Mouse (Mus musculus) midbrain, postnatal 0 days (tissue): ENCODE measurements around the gene Bid. TPM values are rescaled to one million over a fixed set of nuclear protein-coding genes. Genes with fewer than 3 reads are reported as not detected.

Source experiments
- ATAC-seq: fragments of 200-750 bp; cut with Nextera tagmentation; 2 replicates; pipeline ENCODE4 v1.8.0; 2017; ENCODE audit warnings: moderate number of reproducible peaks, mild to moderate bottlenecking, moderate TSS enrichment, moderate library complexity; ENCODE audit not compliant: low FRiP score
- DNase-seq: peaks from one replicate; pipeline ENCODE4 v3.0.0-alpha.2; 2015; ENCODE audit warnings: low spot score
- H3K27ac ChIP-seq: fragments of 300-500 bp; sonication (generic); 2 replicates; pipeline ENCODE4 v1.5.1; 2014; ENCODE audit warnings: low read depth, mild to moderate bottlenecking, low read length, mixed read lengths
- H3K27me3 ChIP-seq: fragments of 300-500 bp; sonication (generic); 2 replicates; pipeline ENCODE4 v1.6.1; 2014; ENCODE audit warnings: low read length, control low read depth, mixed read lengths; ENCODE audit not compliant: insufficient read depth
- H3K36me3 ChIP-seq: fragments of 300-500 bp; sonication (generic); 2 replicates; pipeline ENCODE4 v1.6.1; 2014; ENCODE audit warnings: low read length, control low read depth, mixed read lengths; ENCODE audit not compliant: insufficient read depth
- H3K4me1 ChIP-seq: fragments of 300-500 bp; sonication (generic); 2 replicates; pipeline ENCODE4 v1.6.1; 2014; ENCODE audit warnings: mild to moderate bottlenecking, control low read depth, antibody characterized with exemption, low read length, mixed read lengths; ENCODE audit not compliant: insufficient read depth
- H3K4me2 ChIP-seq: fragments of 300-500 bp; sonication (generic); 2 replicates; pipeline ENCODE4 v1.6.1; 2014; ENCODE audit warnings: low read depth, mild to moderate bottlenecking, low read length, mixed read lengths; ENCODE audit not compliant: poor library complexity, severe bottlenecking
- H3K4me3 ChIP-seq: fragments of 300-500 bp; sonication (generic); 2 replicates; pipeline ENCODE4 v1.5.1; 2014; ENCODE audit warnings: low read depth, mild to moderate bottlenecking, low read length, moderate library complexity
- H3K9ac ChIP-seq: fragments of 300-500 bp; sonication (generic); replicated peaks from 2 replicates; pipeline ENCODE4 v1.6.1; 2014; ENCODE audit warnings: mild to moderate bottlenecking, low read length, moderate library complexity, mixed read lengths; ENCODE audit not compliant: poor library complexity, severe bottlenecking
- H3K9me3 ChIP-seq: fragments of 300-500 bp; sonication (generic); 2 replicates; pipeline ENCODE4 v1.6.1; 2016; ENCODE audit warnings: low read length, control low read depth
- CTCF ChIP-seq: IDR thresholded peaks from 2 replicates; pipeline ENCODE4 v1.5.1; 2016; ENCODE audit warnings: antibody characterized with exemption, mild to moderate bottlenecking
- WGBS: fragments of 180-500 bp; shearing (Covaris S2); extraction: QIAGEN DNeasy Blood & Tissue Kit; methylation state at CpG from one replicate; pipeline ENCODE4 v1.1.7; 2014; 5-methylcytosine and 5-hydroxymethylcytosine counted together
- polyA plus RNA-seq: library from polyadenylated mRNA; unstranded; fragments of >200 nt; fragmentation: Nextera tagmentation; extraction: Ambion mirVana; gene quantifications from 2 replicates; pipeline ENCODE4 v1.2.1, GENCODE M21; 2015
- total RNA-seq: library from RNA; depleted of rRNA; stranded (reverse); fragments of >200 nt; gene quantifications from 2 replicates; pipeline ENCODE4 v1.2.3, GENCODE M21; 2014

The Bid gene
- total and polyA plus RNA-seq, 2 experiments from 2014 or later = 36.3 to 55.6 TPM

DNA sequence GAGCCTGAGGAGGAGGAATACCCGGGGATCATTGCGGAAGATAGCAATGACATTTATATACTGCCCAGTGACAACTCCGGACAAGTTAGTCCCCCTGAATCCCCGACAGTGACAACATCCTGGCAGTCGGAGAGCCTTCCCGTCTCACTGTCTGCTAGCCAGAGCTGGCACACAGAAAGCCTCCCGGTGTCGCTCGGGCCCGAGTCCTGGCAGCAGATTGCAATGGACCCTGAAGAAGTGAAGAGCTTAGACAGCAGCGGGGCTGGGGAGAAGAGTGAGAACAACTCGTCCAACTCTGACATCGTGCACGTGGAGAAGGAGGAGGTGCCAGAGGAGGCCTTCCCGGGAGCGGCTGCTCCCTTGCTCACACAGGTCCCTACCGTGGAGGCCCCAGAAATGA, 30.0 kb downstream of the Bid start:
- no peaks in the 10 kb centered on the region for H3K27me3 ChIP-seq
- no peak overlapping the region for H3K4me3 ChIP-seq
- 90% methylated on average over 17 of the region's 17 CpGs for WGBS
- H3K27ac ChIP-seq = no peak overlapping the region
- TF ChIP-seq CTCF = no peak
- DNase-seq (no peak), ATAC-seq (no peak)
- H3K9ac ChIP-seq = no peak overlapping the region
- no peak overlapping the region for H3K4me2 ChIP-seq
- no peaks in the 10 kb centered on the region for H3K9me3 ChIP-seq
- peaks cover 32% of the 10 kb centered on the region for H3K36me3 ChIP-seq
- H3K4me1 ChIP-seq = no peaks in the 10 kb centered on the region

GRCm38 (mm10) chr6:120884436-120884835, 32.2 kb downstream of the Bid start:
- no peak overlapping the region for H3K9ac ChIP-seq
- TF ChIP-seq CTCF = no peak
- H3K27ac ChIP-seq = no peak overlapping the region
- DNase-seq (no peak), ATAC-seq (no peak)
- no peaks in the 10 kb centered on the region for H3K27me3 ChIP-seq
- H3K4me1 ChIP-seq = no peaks in the 10 kb centered on the region
- H3K9me3 ChIP-seq = no peaks in the 10 kb centered on the region
- no peak overlapping the region for H3K4me3 ChIP-seq
- 54% methylated on average over 6 of the region's 6 CpGs for WGBS
- peaks cover 19% of the 10 kb centered on the region for H3K36me3 ChIP-seq
- H3K4me2 ChIP-seq = no peak overlapping the region

GRCm38 (mm10) chr6:120879046-120879445, 37.6 kb downstream of the Bid start:
- H3K9me3 ChIP-seq = no peaks in the 10 kb centered on the region
- DNase-seq (no peak), ATAC-seq (no peak)
- no peak overlapping the region for H3K4me2 ChIP-seq
- no peaks in the 10 kb centered on the region for H3K4me1 ChIP-seq
- H3K27me3 ChIP-seq = no peaks in the 10 kb centered on the region
- 91% methylated on average over 5 of the region's 5 CpGs for WGBS
- H3K36me3 ChIP-seq = peaks cover 6% of the 10 kb centered on the region; the same call in 1 of the 2 replicates
- no peak for TF ChIP-seq CTCF
- H3K9ac ChIP-seq = no peak overlapping the region
- no peak overlapping the region for H3K4me3 ChIP-seq
- H3K27ac ChIP-seq = no peak overlapping the region

- Histone ChIP-seq H3K27me3 (no peaks in the 10 kb centered on the region), H3K27ac (no peak overlapping the region), H3K36me3 (peaks cover 6% of the 10 kb centered on the region; the same call in 1 of the 2 replicates), H3K4me2 (no peak overlapping the region), H3K9ac (no peak overlapping the region), H3K9me3 (no peaks in the 10 kb centered on the region), H3K4me1 (no peaks in the 10 kb centered on the region), H3K4me3 (no peak overlapping the region)
- 62% methylated on average over 9 of the region's 9 CpGs for WGBS
- ATAC-seq = no peak
- no peak for TF ChIP-seq CTCF
- DNase-seq = no peak
Measured at GRCm38 (mm10) chr6:120873874-120874273, 42.8 kb downstream of the Bid start.

DNA sequence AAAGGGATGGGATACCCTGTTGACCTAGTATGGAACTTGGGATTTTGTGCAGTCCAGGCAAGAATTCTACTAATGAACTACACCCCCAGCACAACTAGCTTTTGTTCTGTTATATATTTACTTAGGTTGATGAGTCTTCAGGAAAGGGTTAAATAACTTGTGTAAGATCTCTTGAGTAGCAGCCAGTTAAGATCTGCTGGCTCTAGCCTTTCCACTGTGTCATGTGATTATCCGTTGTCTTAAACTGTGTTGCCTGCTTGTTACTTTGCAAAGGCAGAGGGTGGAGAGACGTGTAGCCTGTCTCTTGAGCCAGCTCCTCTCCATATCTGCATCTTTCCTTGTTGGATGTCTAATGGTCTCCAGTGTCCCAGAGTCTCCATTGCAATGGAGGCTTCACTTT, 45.4 kb downstream of the Bid start:
- TF ChIP-seq CTCF = no peak
- Histone ChIP-seq H3K9ac (no peak overlapping the region), H3K36me3 (no peaks in the 10 kb centered on the region), H3K9me3 (no peaks in the 10 kb centered on the region), H3K27ac (no peak overlapping the region), H3K27me3 (no peaks in the 10 kb centered on the region), H3K4me2 (no peak overlapping the region), H3K4me3 (no peak overlapping the region), H3K4me1 (no peaks in the 10 kb centered on the region)
- 88% methylated on average over 2 of the region's 2 CpGs for WGBS
- ATAC-seq (no peak), DNase-seq (no peak)

- H3K4me2 ChIP-seq = no peak overlapping the region
- WGBS = 87% methylated on average over 1 of the region's 1 CpGs
- DNase-seq (no peak), ATAC-seq (no peak)
- TF ChIP-seq CTCF = no peak
- no peak overlapping the region for H3K9ac ChIP-seq
- no peaks in the 10 kb centered on the region for H3K9me3 ChIP-seq
- H3K27ac ChIP-seq = no peak overlapping the region
- peaks cover 8% of the 10 kb centered on the region; the same call in 1 of the 2 replicates for H3K36me3 ChIP-seq
- no peaks in the 10 kb centered on the region for H3K4me1 ChIP-seq
- no peak overlapping the region for H3K4me3 ChIP-seq
- H3K27me3 ChIP-seq = no peaks in the 10 kb centered on the region
Measured at GRCm38 (mm10) chr6:120868824-120869223, 47.8 kb downstream of the Bid start.
